Mouse (Mus musculus): ENCODE data around the gene Itga11. TPM values are rescaled to one million over a fixed set of nuclear protein-coding genes. Genes with fewer than 3 reads are reported as not detected.

The Itga11 gene
- polyA plus RNA-seq (2012; ENCODE audit: low replicate concordance) = 0.05 TPM in 1 of 2 replicates, not detected in the other

DNA sequence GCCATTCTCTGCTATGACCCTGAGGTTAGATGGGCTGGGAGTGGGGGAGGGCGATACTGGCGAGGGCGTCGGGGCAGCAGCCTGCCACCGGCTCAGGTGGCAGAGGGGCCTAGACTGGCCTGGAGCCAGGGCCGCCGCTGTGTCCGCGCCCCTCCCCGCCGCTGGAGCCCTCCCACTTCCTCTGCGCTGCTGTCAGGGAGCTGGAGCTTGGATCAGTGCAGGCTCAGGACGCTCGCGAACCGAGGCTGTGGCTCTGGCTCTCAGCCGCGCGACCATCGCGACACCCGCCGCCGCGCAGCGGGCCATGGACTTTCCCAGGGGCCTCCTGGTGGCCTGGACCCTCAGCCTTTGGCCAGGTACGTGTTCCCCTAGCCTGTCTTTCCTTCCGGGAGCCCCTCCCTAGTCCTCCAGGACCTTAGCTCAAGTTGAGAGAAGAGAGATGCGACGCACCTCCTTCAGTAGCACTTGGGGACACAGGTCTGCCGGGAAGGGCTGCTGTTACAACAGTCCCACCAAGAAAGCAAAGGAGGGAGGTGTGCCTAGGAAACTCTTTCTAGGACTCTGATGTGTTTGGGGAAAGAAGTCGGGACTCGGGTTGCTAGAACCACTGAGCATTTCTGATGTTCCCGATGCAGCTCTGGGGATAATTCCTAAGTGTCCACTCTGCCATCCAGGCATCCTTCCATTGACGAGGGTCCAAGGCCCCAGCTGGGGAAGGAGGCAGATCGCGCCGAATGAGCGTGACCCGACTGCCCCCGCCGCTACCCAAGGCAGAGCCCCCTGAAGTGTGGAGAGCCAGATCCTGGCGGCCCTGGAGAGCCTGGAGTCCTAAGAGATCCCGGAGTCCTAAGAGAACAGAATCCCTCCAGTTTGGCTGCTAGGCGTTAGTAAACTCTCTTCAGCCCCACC is at the start of gene Itga11:
Itga11 (plus strand) TSS at position 186 of the 909 bp plus-strand sequence.

DNA sequence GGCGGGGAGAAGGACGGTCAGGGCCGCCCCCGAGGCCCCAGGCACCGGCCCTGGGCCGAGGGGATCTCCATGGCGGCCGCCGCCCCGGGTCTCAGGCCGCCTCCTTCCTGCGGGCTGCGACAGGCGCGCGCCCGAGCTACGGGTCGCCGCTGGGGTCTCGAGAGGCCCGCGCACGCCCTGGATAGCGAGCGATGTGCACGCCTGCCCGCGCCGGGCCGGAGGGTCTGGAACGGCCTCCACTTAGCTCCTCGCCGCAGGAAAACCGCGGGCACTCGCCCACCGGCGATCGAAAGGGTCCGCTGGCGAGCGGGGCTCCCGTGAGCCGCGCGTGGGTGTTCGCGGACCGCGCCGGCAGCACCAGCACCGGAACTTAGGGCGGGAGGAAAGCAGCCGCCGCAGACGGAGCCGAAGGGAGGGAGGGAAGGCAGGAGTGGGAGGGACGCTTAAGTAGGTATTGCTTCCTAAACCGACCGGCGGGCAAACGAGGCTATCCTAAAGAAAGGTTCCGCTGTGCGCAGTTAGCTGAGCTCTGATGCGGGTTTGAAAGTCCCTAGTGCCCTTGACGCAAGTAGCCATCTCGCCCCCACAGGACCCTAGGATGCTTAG is 134.0 kb downstream of the Itga11 start, which contains the start of gene Fem1b:
Fem1b (minus strand) TSS at position 419 of the 606 bp plus-strand sequence.

Other genes starting within 250 kb of the Itga11 start
- 0.48 and 2.3 TPM in 2 replicates for gene Coro2b, start 140.8 kb upstream of the Itga11 start, polyA plus RNA-seq (2012; ENCODE audit: low replicate concordance)
- 13.3 and 21.6 TPM in 2 replicates for gene Fem1b, start 134.1 kb downstream of the Itga11 start, polyA plus RNA-seq (2012; ENCODE audit: low replicate concordance)
- 13.4 and 38.8 TPM in 2 replicates for gene Cln6, start 161.0 kb downstream of the Itga11 start, polyA plus RNA-seq (2012; ENCODE audit: low replicate concordance)
- 0.34 TPM in 1 of 2 replicates, not detected in the other for gene Calml4, start 180.3 kb downstream of the Itga11 start, polyA plus RNA-seq (2012; ENCODE audit: low replicate concordance)